ENCODE assay signal across 8 mouse cellular contexts in the genomic region with DNA sequence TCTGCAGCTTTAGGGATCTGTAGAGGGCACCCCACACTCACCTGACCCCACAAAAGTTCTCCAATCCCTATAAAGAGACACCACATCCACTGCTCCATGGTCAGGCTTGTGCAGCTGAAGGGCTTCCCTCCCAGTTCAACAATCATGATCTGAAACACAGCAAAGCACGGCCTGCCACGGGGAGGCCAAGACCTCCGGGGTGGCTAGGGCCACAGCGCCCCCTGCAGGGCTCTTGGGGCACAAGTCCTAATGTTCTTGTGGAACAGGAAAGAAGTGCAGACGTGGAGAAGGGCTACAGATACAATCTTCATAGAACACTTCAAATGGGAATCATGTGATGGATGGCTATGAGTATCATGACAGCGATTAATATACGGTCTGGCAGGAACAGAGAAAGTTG. TPM values are rescaled to one million over a fixed set of nuclear protein-coding genes. Genes with fewer than 3 reads are reported as not detected.
DNase-seq lines count a peak whose midpoint lies in the region; ATAC-seq and TF ChIP-seq lines count a peak whose summit lies in the region.

No protein-coding gene starts in this region.

- ATAC-seq in liver, embryonic 14.5 days (ENCODE audit: insufficient read depth) = peak; percentile 11; the same call in 1 of the 2 replicates
- no peak for ATAC-seq in megakaryocyte, adult 5-6 weeks (ENCODE audit: poor library complexity, severe bottlenecking)

- WGBS in liver, embryonic 14.5 days (ENCODE audit: insufficient replicate concordance) = 25% methylated on average over 7 of the region's 7 CpGs

- H3K4me2 ChIP-seq in liver, embryonic 14.5 days (ENCODE audit: low read depth) = no peak overlapping the region

- H3K4me3 ChIP-seq in liver, embryonic 14.5 days (ENCODE audit: insufficient read depth in 1 of 2, low read depth in 2 of 2, low read length in 2 of 2) = no peak overlapping the region

- peak; percentile 53 for DNase-seq in ovary, postnatal 36 days (ENCODE audit: low spot score)
- DNase-seq in ovary, adult 18-20 months (ENCODE audit: low spot score) = no peak
- peak; percentile 75 for DNase-seq in T-cell, adult 2 months (ENCODE audit: low spot score)
- peak; percentile 57 for DNase-seq in gastrocnemius, adult 18-20 months (ENCODE audit: low spot score)
- peak in 2 of 3 experiments; percentile 13 to 32 for DNase-seq in liver, embryonic 14.5 days (ENCODE audit: low read depth in 3 of 3, low spot score in 3 of 3)
- peak; percentile 42 to 64 for DNase-seq in spleen, postnatal 14 days (ENCODE audit: low spot score in 2 of 2)
- DNase-seq in left cerebral cortex, postnatal 36 days (ENCODE audit: low spot score in 2 of 2) = no peak

- H3K4me1 ChIP-seq in liver, embryonic 14.5 days (replicated peaks; ENCODE audit: control insufficient read depth in 2 of 2, insufficient read depth in 2 of 2, low read length in 1 of 2) = peaks cover 0 to 12% of the 10 kb centered on the region in 2 experiments; a peak in 2 of 4 replicates

- intact Hi-C loops in left cerebral cortex, postnatal 36 days (cut with DNase I) = no loop called here

- no peaks in the 10 kb centered on the region for H3K27me3 ChIP-seq in liver, embryonic 14.5 days (ENCODE audit: control insufficient read depth, insufficient read depth, low read length)

- H3K9ac ChIP-seq in liver, embryonic 14.5 days (replicated peaks) = no peak overlapping the region

- no peak overlapping the region for H3K27ac ChIP-seq in liver, embryonic 14.5 days

- TF ChIP-seq EP300 in liver, embryonic 14.5 days (IDR thresholded peaks at IDR 0.05; ENCODE audit: low read depth) = no peak

- no peaks in the 10 kb centered on the region for H3K9me3 ChIP-seq in liver, embryonic 14.5 days (ENCODE audit: control insufficient read depth, low read length)

- peaks cover 97% of the 10 kb centered on the region for H3K36me3 ChIP-seq in liver, embryonic 14.5 days (replicated peaks; ENCODE audit: control insufficient read depth, insufficient read depth, low read depth)

- peak; percentile 90 for TF ChIP-seq CTCF in liver, embryonic 14.5 days (IDR thresholded peaks at IDR 0.05; ENCODE audit: low read depth)

RNA-seq across cellular contexts. Expression of a gene that starts 26.6 kb away (rescaled TPM):
- total RNA-seq in gastrocnemius, adult 18-20 months (2021) = not detected
- polyA plus RNA-seq in liver, embryonic 14.5 days (2012; rRNA removed) = 0.69 and 1.1 TPM in 2 replicates
- polyA plus RNA-seq in liver, embryonic 14.5 days (2014; fragmentation: Nextera tagmentation; extraction: Ambion mirVana) = 0.33 and 0.55 TPM in 2 replicates
- 0.96 and 1.0 TPM in 2 replicates for total RNA-seq in megakaryocyte, adult 5-6 weeks (2015)
- 1.8 and 3.0 TPM in 2 replicates for total RNA-seq in megakaryocyte, adult 5-6 weeks (2017)
- total RNA-seq in left cerebral cortex, postnatal 36 days (2021) = under 1 TPM; 0.17 to 0.27 TPM

RNA-seq across cellular contexts. Expression of a gene that starts 55.3 kb away (rescaled TPM):
- total RNA-seq in gastrocnemius, adult 18-20 months (2021) = 10 to 100 TPM; 25.6 to 26.2 TPM
- 1.4 and 1.6 TPM in 2 replicates for polyA plus RNA-seq in liver, embryonic 14.5 days (2012; rRNA removed)
- polyA plus RNA-seq in liver, embryonic 14.5 days (2014; fragmentation: Nextera tagmentation; extraction: Ambion mirVana) = 1.6 and 1.7 TPM in 2 replicates
- total RNA-seq in megakaryocyte, adult 5-6 weeks (2015) = 14.4 and 19.1 TPM in 2 replicates
- 5.9 and 8.7 TPM in 2 replicates for total RNA-seq in megakaryocyte, adult 5-6 weeks (2017)
- 10 to 100 TPM; 19.8 to 32.2 TPM for total RNA-seq in left cerebral cortex, postnatal 36 days (2021)

RNA-seq across cellular contexts. Expression of a gene that starts 55.8 kb away (rescaled TPM):
- 1 to 10 TPM; 4.8 to 6.1 TPM for total RNA-seq in gastrocnemius, adult 18-20 months (2021)
- polyA plus RNA-seq in liver, embryonic 14.5 days (2012; rRNA removed) = 0.27 and 1.4 TPM in 2 replicates
- polyA plus RNA-seq in liver, embryonic 14.5 days (2014; fragmentation: Nextera tagmentation; extraction: Ambion mirVana) = not detected in 2 replicates
- total RNA-seq in megakaryocyte, adult 5-6 weeks (2015) = 10.4 and 16.9 TPM in 2 replicates
- total RNA-seq in megakaryocyte, adult 5-6 weeks (2017) = 13.1 and 20.0 TPM in 2 replicates
- total RNA-seq in left cerebral cortex, postnatal 36 days (2021) = 1 to 10 TPM; 4.3 to 5.9 TPM

Comparison
In these comparisons a context has a peak if more than half of its experiments do, and no peak if none do; other contexts are left out.
1. DNase-seq: peak in ovary, postnatal 36 days (single experiment), T-cell, adult 2 months (single experiment), gastrocnemius, adult 18-20 months (single experiment), liver, embryonic 14.5 days (2 of 3) and spleen, postnatal 14 days (2 of 2); none in ovary, adult 18-20 months (single experiment) and left cerebral cortex, postnatal 36 days (0 of 2).